Mouse (Mus musculus) liver, adult 2 months (tissue): ENCODE measurements at regions not wholly inside any gene's neighbourhood (a gene's known extent, or its start where the extent isn't known, plus 50 kb on each side); places are given as distances from the start of the nearest gene placed in this dataset.

Source experiments
- CTCF ChIP-seq: fragments of 200-500 bp; IDR thresholded peaks from 2 replicates; pipeline ENCODE4 v1.5.1; 2011; ENCODE audit warnings: low read depth, low read length, control low read depth
- POLR2A ChIP-seq: fragments of 200-500 bp; IDR thresholded peaks from 2 replicates; pipeline ENCODE4 v1.6.1; 2011; ENCODE audit warnings: low read length, control low read depth; ENCODE audit not compliant: insufficient read depth; ENCODE audit errors: extremely low read depth

DNA sequence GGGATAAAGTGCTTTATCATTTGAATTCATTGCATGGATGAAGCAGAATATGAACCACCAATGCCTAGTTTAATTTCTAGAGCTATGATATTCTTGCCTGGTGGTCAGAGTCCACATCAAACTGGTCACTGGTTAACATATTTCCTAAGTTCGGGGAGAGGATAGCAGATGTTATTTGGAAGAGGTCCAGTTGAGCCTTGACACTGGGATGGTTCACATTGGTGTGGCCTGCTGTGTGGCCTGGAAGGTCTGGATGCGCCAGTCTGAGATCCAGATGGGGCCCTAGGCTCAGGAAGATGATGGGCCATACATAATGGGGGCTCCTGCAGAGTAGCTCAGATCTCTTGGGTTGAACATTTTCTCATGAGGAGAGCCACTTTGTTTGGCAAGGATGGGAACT is 127.3 kb upstream of the Id2 start:
- TF ChIP-seq CTCF (no peak), POLR2A (no peak)
